ENCODE assay signal across 9 mouse cellular contexts in the genomic region with DNA sequence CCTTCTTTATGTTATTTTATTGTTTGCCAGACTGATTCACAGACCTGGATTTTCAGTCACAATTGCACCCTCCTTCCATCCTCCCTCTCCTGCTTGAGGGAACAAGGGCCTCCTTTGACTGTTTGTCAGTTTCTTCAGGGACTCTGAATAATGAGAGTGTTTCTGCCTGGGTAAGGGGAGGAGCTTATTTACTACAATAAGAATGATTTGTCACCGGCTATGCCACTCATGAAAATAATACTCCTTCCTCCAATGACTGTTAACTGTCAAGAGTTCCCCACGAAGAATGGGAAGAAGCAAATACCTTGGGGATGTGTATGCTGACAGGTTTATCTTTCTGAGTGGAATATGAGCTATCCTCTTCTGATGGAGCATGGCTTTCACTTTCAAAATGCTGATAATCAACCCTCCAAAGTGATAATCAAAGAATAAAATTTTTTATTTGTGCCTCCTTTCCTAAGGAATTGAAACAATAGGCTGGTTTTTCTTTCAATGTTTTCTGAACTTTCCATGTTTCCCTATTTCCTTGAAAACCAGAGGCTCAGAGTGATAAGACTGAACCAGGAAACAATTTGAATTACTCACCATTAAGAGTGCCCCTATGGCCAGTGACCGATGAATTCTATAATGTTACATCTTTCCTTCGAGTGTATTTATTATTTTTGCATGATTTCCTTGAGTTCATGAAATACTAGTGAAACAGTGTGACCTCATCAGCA.
DNase-seq lines count a peak whose midpoint lies in the region; ATAC-seq and TF ChIP-seq lines count a peak whose summit lies in the region.
"Had no signal": no experiment of that assay in that cellular context is flagged by ENCODE, and none has a peak within 500 bp of the region (broad histone marks: within the 10 kb centered on the region; RNA-seq: fewer than 3 reads in every experiment).

No protein-coding gene starts in this region.

- H3K4me3 ChIP-seq in lung, embryonic 16.5 days (ENCODE audit: low read length): no peak overlapping the region
- no peak overlapping the region for H3K4me3 ChIP-seq in myocyte
- H3K4me3 ChIP-seq: embryonic facial prominence, embryonic 13.5 days had no signal

- DNase-seq in lung, postnatal 14 days: no peak
- peak; percentile 3 for DNase-seq in c-Kit-positive CD71-positive TER-119-positive erythroid progenitor cells, embryonic 14.5 days (ENCODE audit: low spot score)
- peak; percentile 22 to 23 for DNase-seq in heart, postnatal 10 days
- no peak for DNase-seq in ovary, adult 18-20 months (ENCODE audit: low spot score)
- DNase-seq in adrenal gland, postnatal 25 days: no peak
- DNase-seq in kidney, postnatal 10 days: no peak

- no peak for TF ChIP-seq POLR2A in myocyte (IDR thresholded peaks at IDR 0.05; ENCODE audit: insufficient read length, low read depth)

- H3K4me1 ChIP-seq in lung, embryonic 16.5 days (replicated peaks; ENCODE audit: control insufficient read depth, insufficient read depth, low read length): no peaks in the 10 kb centered on the region; the same call in 1 of the 2 replicates
- H3K4me1 ChIP-seq: embryonic facial prominence, embryonic 13.5 days had no signal

- H3K27me3 ChIP-seq in lung, embryonic 16.5 days (ENCODE audit: control insufficient read depth, insufficient read depth, low read depth, low read length): no peaks in the 10 kb centered on the region
- H3K27me3 ChIP-seq in myocyte (ENCODE audit: control insufficient read depth, insufficient read depth, insufficient read length): no peaks in the 10 kb centered on the region
- H3K27me3 ChIP-seq: embryonic facial prominence, embryonic 13.5 days had no signal

- H3ac ChIP-seq in myocyte (ENCODE audit: control insufficient read depth, insufficient read length): no peak overlapping the region

- intact Hi-C loops in heart, postnatal 10 days (cut with DNase I): loop anchor here (2.0 to 10.0 kb wide), 5 partner anchors 23 to 925 kb away; a partner anchor contains a TSS

- H3K9me3 ChIP-seq in lung, embryonic 16.5 days (ENCODE audit: control insufficient read depth, low read length): no peaks in the 10 kb centered on the region
- H3K9me3 ChIP-seq: embryonic facial prominence, embryonic 13.5 days had no signal

- peak overlapping the region; percentile 47; the same call in 1 of the 2 replicates for H3K27ac ChIP-seq in lung, embryonic 16.5 days (ENCODE audit: low read length)
- H3K27ac ChIP-seq: embryonic facial prominence, embryonic 13.5 days had no signal

- WGBS in lung, embryonic 16.5 days: 35% methylated on average over 4 of the region's 4 CpGs

- peak overlapping the region; percentile 14 for H3K4me2 ChIP-seq in lung, embryonic 16.5 days (ENCODE audit: low read depth, low read length)
- H3K4me2 ChIP-seq in myocyte (ENCODE audit: low read depth): peak overlapping the region; percentile 47
- H3K4me2 ChIP-seq: embryonic facial prominence, embryonic 13.5 days had no signal

- ATAC-seq in lung, embryonic 16.5 days (ENCODE audit: low read depth): peak; percentile 51

- H3K9ac ChIP-seq in lung, embryonic 16.5 days (ENCODE audit: low read length): no peak overlapping the region
- H3K9ac ChIP-seq: embryonic facial prominence, embryonic 13.5 days had no signal

- no peaks in the 10 kb centered on the region for H3K36me3 ChIP-seq in lung, embryonic 16.5 days (ENCODE audit: control insufficient read depth, insufficient read depth, low read length)
- H3K36me3 ChIP-seq in myocyte (ENCODE audit: control insufficient read depth, insufficient read depth): no peaks in the 10 kb centered on the region
- H3K36me3 ChIP-seq: embryonic facial prominence, embryonic 13.5 days had no signal

- no peaks in the 10 kb centered on the region for H3K79me2 ChIP-seq in myocyte (ENCODE audit: control insufficient read depth, insufficient read depth)

TF ChIP-seq in myocyte, 11 proteins besides CTCF, POLR2A, EP300 and RAD21:
- TF ChIP-seq MAX (IDR thresholded peaks at IDR 0.05; ENCODE audit: low read depth) (no peak), USF1 (IDR thresholded peaks at IDR 0.05; ENCODE audit: low read depth) (no peak), CEBPB (IDR thresholded peaks at IDR 0.05; ENCODE audit: insufficient read depth, poor library complexity, severe bottlenecking) (no peak), REST (IDR thresholded peaks at IDR 0.05; ENCODE audit: insufficient read depth, insufficient read length) (no peak), E2F4 (IDR thresholded peaks at IDR 0.05; ENCODE audit: insufficient read depth) (no peak), TCF12 (IDR thresholded peaks at IDR 0.05; ENCODE audit: insufficient read depth, poor library complexity, severe bottlenecking) (no peak), MYOG (IDR thresholded peaks at IDR 0.05; ENCODE audit: control insufficient read depth in 1 of 3, insufficient read depth in 1 of 3, insufficient read length in 2 of 3, low read depth in 2 of 3) (no peak), TCF3 (IDR thresholded peaks at IDR 0.05; ENCODE audit: insufficient read length, low read depth) (no peak), MYOD1 (IDR thresholded peaks at IDR 0.05; ENCODE audit: control insufficient read depth in 1 of 3, insufficient read length in 2 of 3, low read depth in 2 of 3) (no peak), SRF (IDR thresholded peaks at IDR 0.05; ENCODE audit: control insufficient read depth, insufficient read length, low read depth) (no peak), POLR2AphosphoS2 (IDR thresholded peaks at IDR 0.05; ENCODE audit: insufficient read length, low read depth) (no peak)

Comparison
In these comparisons a context has a peak if more than half of its experiments do, and no peak if none do; other contexts are left out.
1. DNase-seq: peak in c-Kit-positive CD71-positive TER-119-positive erythroid progenitor cells, embryonic 14.5 days (single experiment) and heart, postnatal 10 days (2 of 2); none in lung, postnatal 14 days (single experiment), ovary, adult 18-20 months (single experiment), adrenal gland, postnatal 25 days (single experiment) and kidney, postnatal 10 days (single experiment).